Mouse (Mus musculus): ENCODE measurements around the gene Ctso.

DNA sequence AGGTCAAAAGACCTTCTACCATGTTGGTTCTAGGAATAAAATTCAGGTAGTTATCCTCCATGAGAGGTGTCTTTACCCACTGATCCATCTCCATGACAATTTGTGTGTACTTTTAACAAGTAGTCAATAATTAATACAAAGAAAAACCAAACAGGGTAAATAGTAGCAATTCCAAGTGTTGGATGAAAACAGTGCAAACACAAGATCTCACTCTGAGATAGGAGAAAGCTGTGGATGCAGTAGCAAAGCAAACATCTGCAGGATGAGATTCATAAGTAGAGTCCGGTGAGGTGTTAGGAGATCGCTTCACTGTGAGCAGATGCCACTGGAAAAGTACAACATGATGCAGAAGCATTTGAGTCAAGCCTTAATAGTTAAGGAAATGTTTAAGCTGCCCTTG, 53.7 kb downstream of the Ctso start:
- TF ChIP-seq CTCF (IDR thresholded peaks at IDR 0.05; ENCODE audit: extremely low read depth, insufficient read length, insufficient replicate concordance, low read depth, low read length): no peak
- TF ChIP-seq POLR2A (IDR thresholded peaks at IDR 0.05; ENCODE audit: low read depth, low read length): no peak

Measured in small intestine, adult 2 months (tissue).